Mouse (Mus musculus): ENCODE measurements at regions not wholly inside any gene's neighbourhood (a gene's known extent, or its start where the extent isn't known, plus 50 kb on each side); places are given as distances from the start of the nearest gene placed in this dataset.

DNA sequence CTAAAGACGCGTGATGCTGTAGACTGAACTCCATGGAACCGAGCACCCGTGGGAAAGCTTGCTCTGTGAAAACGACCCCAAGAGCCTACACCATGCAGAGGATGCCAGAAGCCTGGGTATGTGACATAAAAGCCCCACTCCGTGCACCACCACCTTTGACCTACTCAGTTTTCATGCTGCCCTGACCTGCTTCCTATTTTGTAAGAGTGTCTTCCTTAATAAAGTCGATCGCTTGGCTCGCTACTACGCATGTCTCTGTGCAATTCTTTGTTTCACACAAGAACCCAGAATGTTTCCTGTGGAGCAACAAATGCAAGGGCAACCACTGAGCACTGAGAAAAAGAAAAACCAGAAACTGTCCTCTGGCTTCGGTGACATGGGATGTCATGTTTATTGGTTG, 60.5 kb downstream of the Sec61b start:
- ATAC-seq (ENCODE audit: extremely low read depth, insufficient number of reproducible peaks, low FRiP score, poor library complexity, severe bottlenecking) = no peak

DNA sequence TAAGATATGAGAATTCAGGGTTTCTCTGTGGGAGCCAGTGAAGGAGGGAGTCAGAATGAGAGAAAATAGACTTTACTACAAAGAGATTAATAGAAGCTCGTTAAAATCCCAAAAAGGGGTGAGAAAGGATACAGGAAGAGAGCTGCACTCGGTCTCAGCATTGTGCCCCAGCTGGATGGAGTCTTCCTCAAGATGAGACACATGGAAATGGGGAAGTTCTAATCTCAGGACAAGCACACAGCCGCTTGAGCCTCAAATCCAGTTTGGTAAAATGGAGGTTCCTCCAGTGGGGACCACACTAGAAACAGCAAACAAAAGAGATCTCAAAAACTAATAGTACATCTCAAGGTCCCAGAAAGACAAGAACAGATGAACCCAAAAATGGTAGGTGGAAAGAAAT, 93.2 kb downstream of the Sec61b start:
- ATAC-seq (ENCODE audit: extremely low read depth, insufficient number of reproducible peaks, low FRiP score, poor library complexity, severe bottlenecking) = no peak

DNA sequence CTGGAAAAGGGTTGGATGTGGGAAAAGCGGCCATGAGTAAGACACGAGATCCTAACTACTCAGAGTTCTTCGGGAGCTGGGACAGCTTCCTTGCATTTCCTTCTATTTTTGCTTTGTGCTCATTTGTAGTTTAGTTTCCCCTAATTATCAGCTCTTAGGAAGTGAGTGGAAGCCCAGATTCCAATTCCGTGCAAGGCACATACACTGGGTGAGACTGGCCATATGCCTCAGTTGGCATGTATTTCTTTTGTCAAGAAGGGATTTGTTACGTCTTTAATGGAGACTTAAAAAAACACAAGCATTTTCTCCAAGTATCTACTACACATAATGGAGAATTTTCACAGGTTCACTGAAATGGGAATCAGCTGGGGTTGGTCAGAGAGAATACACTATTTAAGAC, 96.4 kb downstream of the Sec61b start:
- no peak for ATAC-seq (ENCODE audit: extremely low read depth, insufficient number of reproducible peaks, low FRiP score, poor library complexity, severe bottlenecking)

DNA sequence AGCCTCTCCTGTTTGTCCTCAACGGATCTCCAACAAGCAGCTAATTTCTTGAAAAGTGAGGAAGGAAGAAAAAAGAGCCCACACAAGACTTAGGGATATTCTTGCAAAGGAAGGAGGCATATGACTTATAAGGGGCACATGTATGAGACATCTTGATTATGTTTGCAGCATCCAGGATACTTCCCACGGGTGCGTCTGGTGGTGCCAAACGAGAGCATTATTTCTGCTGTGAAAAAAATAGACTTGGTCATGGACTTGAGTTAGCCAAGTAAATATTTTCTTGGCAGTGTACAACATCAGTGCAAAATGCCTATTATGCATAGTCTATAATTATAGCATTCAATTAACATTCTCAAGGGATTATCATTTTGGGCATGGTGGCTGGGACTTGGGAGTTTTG, 101.6 kb downstream of the Sec61b start:
- no peak for ATAC-seq (ENCODE audit: extremely low read depth, insufficient number of reproducible peaks, low FRiP score, poor library complexity, severe bottlenecking)

DNA sequence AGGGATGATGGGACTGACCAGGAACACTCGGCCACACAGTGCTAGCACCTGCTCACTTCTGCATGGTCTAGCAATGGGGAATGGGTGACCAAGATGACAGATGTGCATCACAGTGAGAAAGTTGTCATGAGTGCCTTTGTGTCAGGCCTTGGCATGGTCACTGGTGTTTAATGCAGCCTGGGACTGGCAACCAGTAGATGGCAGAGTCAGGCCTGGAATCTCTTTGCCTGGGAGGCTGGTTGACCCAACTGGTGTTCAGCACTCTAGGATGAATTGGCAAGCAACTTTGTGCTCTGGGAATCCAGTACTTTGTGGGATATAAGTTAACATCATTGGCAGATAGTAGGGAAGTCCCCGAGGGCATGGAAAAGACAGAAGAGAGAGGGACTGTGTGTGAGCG, 103.0 kb downstream of the Sec61b start:
- no peak for ATAC-seq (ENCODE audit: extremely low read depth, insufficient number of reproducible peaks, low FRiP score, poor library complexity, severe bottlenecking)

DNA sequence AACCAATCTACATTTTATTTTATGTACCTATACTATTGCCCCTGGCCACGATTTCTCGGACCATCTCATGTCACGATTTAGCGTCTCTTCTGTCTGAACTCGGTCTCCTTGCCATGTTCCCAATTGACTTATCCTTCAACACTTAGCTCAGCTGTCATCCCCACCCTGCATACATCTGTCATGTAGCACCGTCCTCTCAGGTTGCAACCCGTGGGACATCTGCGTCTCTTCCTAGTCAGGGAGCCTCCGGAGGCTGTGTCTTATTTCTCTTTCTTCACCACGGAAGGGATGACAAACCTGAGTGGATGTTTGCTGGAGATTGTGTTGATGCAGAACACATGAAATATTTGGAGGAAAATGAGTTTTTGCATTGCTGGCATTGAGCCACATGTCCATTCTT, 104.2 kb downstream of the Sec61b start:
- no peak for ATAC-seq (ENCODE audit: extremely low read depth, insufficient number of reproducible peaks, low FRiP score, poor library complexity, severe bottlenecking)

DNA sequence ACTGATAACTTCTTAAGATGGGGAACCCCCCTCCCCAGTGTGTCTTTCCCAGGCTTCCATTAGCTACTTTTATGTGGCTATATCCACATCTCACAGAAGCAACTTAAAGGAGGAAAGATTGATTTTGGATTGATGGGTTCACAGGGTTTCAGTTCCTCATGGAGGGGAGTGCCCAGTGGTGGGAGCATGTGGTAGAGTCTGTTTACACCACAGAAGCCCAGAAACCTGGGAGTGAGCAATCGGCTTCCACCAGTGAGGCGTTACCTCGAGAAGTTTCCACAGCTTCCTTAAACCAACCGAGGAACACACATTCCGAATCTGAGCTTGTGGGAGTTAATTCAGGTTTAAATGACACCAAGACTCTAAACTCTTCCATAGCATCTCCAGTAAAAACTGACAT, 106.1 kb downstream of the Sec61b start:
- ATAC-seq (ENCODE audit: extremely low read depth, insufficient number of reproducible peaks, low FRiP score, poor library complexity, severe bottlenecking) = no peak

DNA sequence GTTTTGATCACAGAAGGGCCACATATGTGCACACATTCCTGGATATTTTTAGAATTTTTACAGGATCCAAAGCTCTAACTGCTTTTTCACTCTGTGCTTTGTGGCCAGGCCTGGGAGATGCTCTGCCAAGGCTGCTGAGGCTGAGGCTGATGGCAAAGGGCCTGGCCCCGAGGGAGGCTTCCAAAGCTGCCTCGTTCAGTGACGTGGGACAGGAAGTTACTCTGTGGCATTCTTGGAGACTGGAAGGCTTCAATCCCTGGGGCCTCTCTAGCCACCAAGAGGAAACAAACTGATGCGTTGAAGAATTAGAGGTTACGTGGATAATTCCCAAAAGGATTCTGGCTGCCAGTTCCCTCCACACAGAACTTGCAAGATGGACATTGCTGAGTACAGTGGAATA, 112.8 kb downstream of the Sec61b start:
- no peak for ATAC-seq (ENCODE audit: extremely low read depth, insufficient number of reproducible peaks, low FRiP score, poor library complexity, severe bottlenecking)

DNA sequence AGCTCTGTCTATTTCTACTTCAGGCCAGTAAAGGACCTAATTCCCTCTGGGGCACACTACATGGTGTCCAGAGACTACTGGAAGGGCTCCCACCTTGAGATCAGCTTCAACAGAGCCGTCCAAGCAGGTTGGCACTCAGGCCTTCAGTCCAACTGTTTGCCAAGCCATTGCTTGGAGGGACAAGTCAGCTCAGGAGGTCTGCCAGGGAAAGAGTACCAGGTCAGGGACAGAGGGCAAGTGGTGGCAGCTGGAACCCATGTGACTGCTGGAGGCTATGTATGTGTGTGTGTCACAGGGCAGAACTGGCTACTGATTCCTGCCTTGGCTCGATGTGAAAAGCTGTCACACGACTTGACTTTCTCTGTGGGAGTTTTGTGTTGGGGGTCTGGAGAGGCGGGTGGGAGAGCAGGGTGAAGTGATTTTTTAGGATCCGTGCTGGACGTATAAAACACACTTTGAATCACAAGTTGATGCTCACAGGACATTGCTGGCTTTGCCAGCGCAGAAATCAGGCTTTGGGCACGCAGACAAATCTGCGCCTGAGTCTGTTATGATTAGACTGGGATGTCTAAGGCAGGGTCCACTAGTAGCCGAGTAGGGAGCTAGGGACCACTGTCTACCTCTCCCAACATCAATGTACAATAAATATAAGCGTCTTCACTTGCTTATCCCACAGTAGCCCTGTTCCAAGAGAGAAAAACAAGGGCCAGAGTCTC, 118.0 kb downstream of the Sec61b start:
- no peak for ATAC-seq (ENCODE audit: extremely low read depth, insufficient number of reproducible peaks, low FRiP score, poor library complexity, severe bottlenecking)

DNA sequence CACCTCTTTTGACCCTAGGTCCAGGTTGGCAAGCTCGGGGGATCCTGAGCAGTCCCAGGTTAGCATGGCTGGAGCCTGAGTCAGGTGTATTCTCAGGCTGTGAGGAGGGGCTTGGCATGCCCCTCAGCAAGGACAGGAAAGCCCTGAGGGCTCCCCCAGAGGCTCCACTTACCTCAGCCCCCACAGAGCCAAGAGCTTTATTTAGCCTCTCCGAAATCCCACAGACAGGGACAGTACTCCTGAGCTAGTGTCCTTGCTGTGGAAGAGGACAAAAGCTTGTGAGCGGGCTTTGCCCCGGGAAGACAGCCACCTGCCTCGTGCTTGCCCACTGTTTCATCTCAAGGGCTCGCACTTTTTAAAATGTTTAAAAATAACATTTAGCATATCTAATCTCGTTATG, 118.7 kb downstream of the Sec61b start:
- ATAC-seq (ENCODE audit: extremely low read depth, insufficient number of reproducible peaks, low FRiP score, poor library complexity, severe bottlenecking) = no peak

DNA sequence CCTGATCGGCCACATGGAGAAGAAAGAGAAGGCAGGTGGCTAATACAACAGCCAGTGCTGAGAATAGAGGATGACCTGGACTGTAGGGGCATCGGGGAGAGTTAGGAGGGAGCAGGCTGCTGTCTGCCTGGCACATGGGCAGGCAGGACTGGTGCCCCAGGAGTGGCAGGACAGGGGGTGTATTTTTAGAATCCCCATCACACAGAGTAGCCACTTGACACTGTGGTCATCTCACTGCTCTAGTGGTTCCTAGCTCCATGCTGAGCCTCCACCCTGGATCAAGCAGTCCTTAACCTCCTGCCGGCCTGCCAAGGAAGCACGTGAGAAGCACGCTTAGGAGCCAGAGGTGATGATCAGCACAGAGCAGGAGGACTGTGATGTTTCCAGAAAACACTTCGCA, 119.7 kb downstream of the Sec61b start:
- ATAC-seq (ENCODE audit: extremely low read depth, insufficient number of reproducible peaks, low FRiP score, poor library complexity, severe bottlenecking) = no peak

DNA sequence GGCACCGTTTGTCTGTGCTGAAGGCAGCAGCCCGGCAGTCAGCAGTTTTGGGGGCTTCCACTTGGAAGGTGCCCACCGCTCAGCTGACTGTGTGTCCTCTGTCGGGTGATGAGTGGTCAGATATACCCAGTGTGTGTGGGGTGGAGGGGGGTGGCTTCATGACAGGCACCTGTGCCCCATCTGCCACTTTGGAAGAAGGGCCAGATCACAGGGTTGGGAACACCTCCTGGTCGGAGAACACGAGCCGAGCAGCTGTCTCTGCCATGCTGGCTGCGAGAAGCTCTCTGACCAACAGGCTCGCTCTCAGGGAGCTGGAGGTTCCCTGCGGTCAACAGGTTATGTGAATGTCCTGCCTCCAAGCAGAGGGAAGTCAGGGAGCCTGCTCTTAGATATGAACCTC, 121.4 kb downstream of the Sec61b start:
- no peak for ATAC-seq (ENCODE audit: extremely low read depth, insufficient number of reproducible peaks, low FRiP score, poor library complexity, severe bottlenecking)

DNA sequence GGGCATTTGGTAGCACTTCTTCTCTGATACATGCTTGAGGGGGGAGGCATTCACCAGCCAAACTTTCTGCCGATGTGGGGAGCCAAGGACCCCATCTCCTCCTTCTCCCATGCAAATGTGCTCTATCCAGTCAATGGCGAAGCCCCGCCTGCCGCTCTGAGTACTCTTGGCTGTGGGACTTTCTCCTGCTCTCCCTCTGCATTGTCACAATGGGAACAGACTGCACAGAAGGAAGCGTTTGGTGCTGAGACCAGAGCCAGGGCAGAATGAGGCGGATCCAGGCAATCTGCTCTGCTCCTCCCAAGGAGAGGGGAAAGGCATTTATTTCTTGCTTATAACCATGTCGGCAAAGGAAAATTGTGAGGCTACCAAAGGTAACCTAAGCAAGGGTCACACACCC, 123.1 kb downstream of the Sec61b start:
- no peak for ATAC-seq (ENCODE audit: extremely low read depth, insufficient number of reproducible peaks, low FRiP score, poor library complexity, severe bottlenecking)

DNA sequence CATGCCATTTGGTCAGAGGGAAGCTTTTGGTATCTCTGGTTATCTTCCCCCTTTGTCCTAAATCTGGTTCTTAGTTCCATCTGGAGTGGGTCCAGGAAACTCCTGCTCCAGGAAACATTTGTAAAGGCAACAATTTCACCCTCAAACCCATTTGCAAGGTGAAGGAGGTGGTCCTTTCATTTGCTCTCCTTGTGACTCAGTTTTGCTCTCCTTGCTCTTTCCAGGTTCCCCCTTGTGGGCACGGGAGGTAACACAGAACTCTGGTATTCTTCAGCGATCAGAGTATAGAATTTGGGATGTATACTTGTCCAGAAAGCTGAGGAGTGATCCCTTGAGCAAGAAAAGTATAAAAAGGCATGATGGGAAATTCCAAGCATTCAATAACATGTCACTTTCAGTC, 123.8 kb downstream of the Sec61b start:
- no peak for ATAC-seq (ENCODE audit: extremely low read depth, insufficient number of reproducible peaks, low FRiP score, poor library complexity, severe bottlenecking)

DNA sequence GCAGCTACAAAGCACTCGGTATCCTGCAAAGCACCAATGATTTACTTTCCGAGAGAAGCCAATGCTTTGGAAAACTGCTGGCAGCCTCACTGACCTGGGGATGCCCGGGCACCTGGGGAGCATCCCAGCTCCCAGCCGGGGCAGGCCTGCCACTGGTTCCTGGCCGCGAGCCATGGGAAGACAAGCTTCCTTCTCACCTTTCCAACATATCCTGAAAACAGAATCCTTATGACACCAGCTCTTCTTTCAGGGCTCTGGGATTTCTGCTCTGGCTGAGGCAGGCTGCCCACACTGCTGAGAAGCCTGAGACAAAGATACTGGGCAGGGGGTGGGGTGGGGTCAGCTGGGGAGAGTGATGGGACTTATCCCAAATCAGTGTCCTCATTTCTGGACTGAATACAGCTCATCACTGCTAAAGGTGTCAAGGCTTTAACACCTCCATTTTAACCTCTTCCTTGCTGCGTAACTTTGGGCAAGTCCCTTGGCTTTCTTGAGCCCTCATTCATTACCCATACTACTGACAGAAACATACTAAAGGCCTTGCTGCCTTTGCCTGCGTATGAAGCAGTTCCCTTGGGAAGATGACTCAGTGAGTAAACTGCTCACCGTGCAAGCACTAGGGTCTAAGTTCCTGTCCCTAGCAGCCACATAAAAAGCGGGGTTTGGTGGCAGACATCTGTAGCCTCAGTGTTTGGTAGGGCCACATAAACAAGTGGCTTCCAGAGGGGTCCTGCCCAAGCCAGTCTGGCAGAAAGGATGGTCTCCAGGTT, 127.0 kb downstream of the Sec61b start:
- ATAC-seq (ENCODE audit: extremely low read depth, insufficient number of reproducible peaks, low FRiP score, poor library complexity, severe bottlenecking) = no peak

DNA sequence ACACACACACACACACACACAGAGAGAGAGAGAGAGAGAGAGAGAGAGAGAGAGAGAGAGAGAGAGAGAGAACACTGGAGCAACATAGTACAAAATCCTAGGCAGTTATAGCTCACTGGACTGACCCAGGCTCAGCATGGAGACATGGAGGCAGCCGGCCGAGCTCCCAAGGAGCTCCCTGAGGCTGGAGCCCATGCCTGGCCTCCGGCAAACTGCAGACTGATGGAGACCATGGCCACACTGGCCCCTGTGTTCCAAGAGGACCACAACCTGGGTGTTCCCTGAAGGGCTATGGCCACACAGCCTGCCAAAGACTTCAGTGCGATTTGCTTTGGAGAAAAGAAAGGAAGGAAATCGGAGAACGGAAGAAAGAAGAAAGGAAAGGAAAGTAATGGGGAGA, 128.9 kb downstream of the Sec61b start:
- ATAC-seq (ENCODE audit: extremely low read depth, insufficient number of reproducible peaks, low FRiP score, poor library complexity, severe bottlenecking) = no peak

DNA sequence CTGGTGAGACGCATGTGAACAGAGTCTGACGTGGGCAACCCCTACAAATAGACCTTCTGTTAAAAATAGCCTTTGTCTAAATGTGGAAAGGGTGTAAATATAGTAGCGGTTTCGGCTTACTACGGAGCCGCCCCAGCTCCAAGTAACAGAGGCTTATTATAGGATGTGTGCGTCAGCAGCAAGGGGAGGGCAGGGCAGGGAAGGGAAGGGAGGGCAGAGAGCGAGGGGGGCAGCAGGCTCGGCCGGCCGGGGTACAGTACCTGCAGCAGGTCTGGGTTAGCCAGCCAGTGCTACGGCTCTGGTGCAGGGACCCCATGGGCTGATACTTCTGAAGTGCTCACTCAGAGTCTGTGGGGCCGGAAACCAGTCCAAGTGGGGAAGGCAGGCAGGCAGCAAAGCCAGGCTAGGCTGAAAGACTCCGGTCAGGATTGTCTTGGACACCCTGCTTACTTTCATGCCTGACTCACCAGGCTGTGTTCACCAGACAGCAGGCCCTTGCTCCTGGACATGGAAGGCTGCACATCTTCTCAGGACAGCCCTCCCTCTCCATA, 129.5 kb downstream of the Sec61b start:
- no peak for ATAC-seq (ENCODE audit: extremely low read depth, insufficient number of reproducible peaks, low FRiP score, poor library complexity, severe bottlenecking)

DNA sequence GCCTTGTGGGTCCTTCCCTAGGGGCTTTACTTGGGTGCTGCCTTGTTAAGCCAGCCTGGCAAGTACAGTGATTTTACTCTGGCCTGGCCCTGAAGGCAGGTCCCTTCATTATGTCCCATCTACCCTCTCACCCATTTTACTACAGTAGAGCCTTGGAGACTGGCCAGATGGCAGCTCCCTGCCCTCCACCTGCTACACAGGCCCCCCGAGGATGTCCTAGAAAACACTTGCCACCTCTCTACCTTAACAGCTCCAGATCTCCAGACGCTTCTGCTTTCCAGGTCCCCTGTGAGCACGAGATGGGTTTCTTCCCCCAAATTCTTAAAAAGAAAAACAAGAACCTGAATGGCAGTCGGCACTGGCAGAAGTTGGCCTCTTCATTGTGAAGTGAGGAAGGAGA, 131.2 kb downstream of the Sec61b start:
- ATAC-seq (ENCODE audit: extremely low read depth, insufficient number of reproducible peaks, low FRiP score, poor library complexity, severe bottlenecking) = no peak

DNA sequence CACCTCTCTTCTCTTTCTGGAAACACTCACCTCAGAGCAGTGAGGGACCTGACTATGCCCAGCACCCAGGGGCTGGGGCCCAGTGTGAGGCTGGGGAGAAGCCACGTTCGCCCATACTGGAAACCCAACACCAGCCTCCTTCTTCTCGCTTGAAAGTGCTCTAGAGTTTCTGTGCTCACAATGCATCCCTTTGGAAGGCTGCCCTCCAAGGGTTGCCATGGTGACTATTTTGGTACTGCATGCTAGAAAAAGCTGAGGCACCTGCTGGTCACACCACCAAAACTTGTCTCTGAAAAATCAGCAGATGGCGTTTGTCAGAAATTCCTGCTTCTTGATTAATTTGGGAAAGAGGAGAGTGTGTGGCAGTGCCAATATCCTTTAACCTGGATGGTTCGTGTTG, 134.2 kb downstream of the Sec61b start:
- ATAC-seq (ENCODE audit: extremely low read depth, insufficient number of reproducible peaks, low FRiP score, poor library complexity, severe bottlenecking) = no peak

DNA sequence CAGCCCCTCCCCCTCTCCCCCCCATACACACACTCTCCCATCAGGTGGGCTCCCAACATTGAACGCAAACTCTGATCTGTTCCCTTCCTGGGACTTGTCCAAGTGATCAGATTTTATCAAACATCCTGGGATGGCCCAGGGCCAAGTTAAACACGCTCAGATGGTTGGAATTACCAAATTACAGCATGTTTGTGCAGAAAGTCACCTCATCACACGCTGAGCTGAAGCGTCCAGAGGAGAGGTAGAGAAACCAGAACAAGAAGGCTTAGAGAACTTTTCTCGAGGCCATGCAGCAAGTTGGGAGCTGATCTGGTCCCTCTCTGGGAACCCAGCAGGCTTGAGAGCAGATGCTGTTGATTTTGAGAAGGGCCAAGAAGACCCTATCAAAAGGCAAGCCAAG, 136.5 kb downstream of the Sec61b start:
- ATAC-seq (ENCODE audit: extremely low read depth, insufficient number of reproducible peaks, low FRiP score, poor library complexity, severe bottlenecking) = no peak

DNA sequence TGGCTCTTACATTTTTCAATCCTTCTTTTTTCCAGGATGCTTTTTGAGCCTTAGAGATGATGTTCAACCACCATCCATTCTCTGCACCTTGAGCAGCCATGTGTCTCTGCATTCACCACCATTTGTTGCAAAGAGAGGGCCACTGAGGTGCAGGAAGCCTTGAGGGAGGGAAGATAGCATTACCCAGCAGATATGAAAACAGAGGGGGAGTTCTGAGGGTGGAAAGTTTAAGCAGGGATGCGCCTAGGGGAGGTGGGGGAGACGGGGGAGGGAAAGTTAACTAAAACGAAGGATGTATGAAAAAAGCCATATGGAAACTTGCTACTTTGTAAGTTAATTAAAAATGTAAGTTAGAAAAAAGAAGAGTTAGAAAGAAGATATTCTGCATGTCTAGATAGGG, 142.1 kb downstream of the Sec61b start:
- no peak for ATAC-seq (ENCODE audit: extremely low read depth, insufficient number of reproducible peaks, low FRiP score, poor library complexity, severe bottlenecking)

Data from neutrophil, adult 5-6 weeks (primary cell).